Mouse (Mus musculus) NIH3T3 (cell line): Measurements from ENCODE around the gene Aebp2.

Source experiments
- DNase-seq: peaks from one replicate; pipeline ENCODE4 v3.0.0-alpha.2; 2012; ENCODE audit warnings: low read depth

The Aebp2 gene

GRCm38 (mm10) chr6:140606534-140606933 lies 15.9 kb upstream of the Aebp2 start:
- DNase-seq = peak; percentile 86

GRCm38 (mm10) chr6:140608666-140609065 lies 13.8 kb upstream of the Aebp2 start:
- DNase-seq = no peak

GRCm38 (mm10) chr6:140609533-140609932 lies 12.9 kb upstream of the Aebp2 start:
- DNase-seq = no peak

- no peak for DNase-seq
Measured at GRCm38 (mm10) chr6:140610117-140610516, 12.3 kb upstream of the Aebp2 start.

- DNase-seq = peak; percentile 62
Measured at GRCm38 (mm10) chr6:140611282-140611681, 11.2 kb upstream of the Aebp2 start.

- DNase-seq = no peak
Measured at GRCm38 (mm10) chr6:140611893-140612473, 10.5 kb upstream of the Aebp2 start.

GRCm38 (mm10) chr6:140613822-140614221 lies 8.6 kb upstream of the Aebp2 start:
- DNase-seq = peak; percentile 81

- DNase-seq = no peak
Measured at GRCm38 (mm10) chr6:140614711-140615110, 7.8 kb upstream of the Aebp2 start.

- DNase-seq = peak; percentile 75
Measured at GRCm38 (mm10) chr6:140620531-140621349, 1.7 kb upstream of the Aebp2 start.

GRCm38 (mm10) chr6:140621622-140622021 lies 841 bp upstream of the Aebp2 start:
- peak; percentile 57 for DNase-seq

- peak; percentile 99 for DNase-seq
Measured at GRCm38 (mm10) chr6:140623226-140624095, 998 bp downstream of the Aebp2 start.

- DNase-seq = peak; percentile 79
Measured at GRCm38 (mm10) chr6:140624096-140625051, 1.9 kb downstream of the Aebp2 start.

GRCm38 (mm10) chr6:140629176-140629859 lies 6.9 kb downstream of the Aebp2 start:
- no peak for DNase-seq

- no peak for DNase-seq
Measured at GRCm38 (mm10) chr6:140630306-140630705, 7.8 kb downstream of the Aebp2 start.

- peak; percentile 49 for DNase-seq
Measured at GRCm38 (mm10) chr6:140633616-140634015, 11.2 kb downstream of the Aebp2 start.

GRCm38 (mm10) chr6:140636290-140636689 lies 13.8 kb downstream of the Aebp2 start:
- no peak for DNase-seq

- DNase-seq = no peak
Measured at GRCm38 (mm10) chr6:140642010-140642409, 19.5 kb downstream of the Aebp2 start.

- no peak for DNase-seq
Measured at GRCm38 (mm10) chr6:140642655-140643054, 20.2 kb downstream of the Aebp2 start.

- peak; percentile 52 for DNase-seq
Measured at GRCm38 (mm10) chr6:140645931-140646330, 23.5 kb downstream of the Aebp2 start.

GRCm38 (mm10) chr6:140646892-140647291 lies 24.4 kb downstream of the Aebp2 start:
- DNase-seq = no peak

- DNase-seq = no peak
Measured at GRCm38 (mm10) chr6:140649812-140650211, 27.3 kb downstream of the Aebp2 start.
